Mouse (Mus musculus) hindbrain, postnatal 0 days (tissue): ENCODE measurements around the gene Rorc. TPM values are rescaled to one million over a fixed set of nuclear protein-coding genes. Genes with fewer than 3 reads are reported as not detected.

Source experiments
- ATAC-seq: fragments of 200-750 bp; cut with Nextera tagmentation; 2 replicates; pipeline ENCODE4 v1.8.0; 2017; ENCODE audit warnings: mild to moderate bottlenecking, moderate TSS enrichment, moderate library complexity
- DNase-seq: peaks from one replicate; pipeline ENCODE4 v3.0.0-alpha.2; 2015; ENCODE audit warnings: low spot score
- H3K27ac ChIP-seq: fragments of 300-500 bp; sonication (generic); 2 replicates; pipeline ENCODE4 v1.5.1; 2014; ENCODE audit warnings: mild to moderate bottlenecking
- H3K27me3 ChIP-seq: fragments of 300-500 bp; sonication (generic); 2 replicates; pipeline ENCODE4 v1.6.1; 2014; ENCODE audit warnings: low read length, mixed read lengths; ENCODE audit not compliant: insufficient read depth
- H3K36me3 ChIP-seq: fragments of 300-500 bp; sonication (generic); 2 replicates; pipeline ENCODE4 v1.6.1; 2014; ENCODE audit warnings: low read length, mixed read lengths; ENCODE audit not compliant: insufficient read depth
- H3K4me1 ChIP-seq: fragments of 300-500 bp; sonication (generic); 2 replicates; pipeline ENCODE4 v1.6.1; 2014; ENCODE audit warnings: antibody characterized with exemption, low read length, mixed read lengths; ENCODE audit not compliant: insufficient read depth
- H3K4me2 ChIP-seq: fragments of 300-500 bp; sonication (generic); 2 replicates; pipeline ENCODE4 v1.6.1; 2014; ENCODE audit warnings: low read depth, mild to moderate bottlenecking, low read length, moderate library complexity, mixed read lengths
- H3K4me3 ChIP-seq: fragments of 300-500 bp; sonication (generic); 2 replicates; pipeline ENCODE4 v1.5.1; 2014; ENCODE audit warnings: low read length
- H3K9ac ChIP-seq: fragments of 300-500 bp; sonication (generic); replicated peaks from 2 replicates; pipeline ENCODE4 v1.6.1; 2014; ENCODE audit warnings: mild to moderate bottlenecking, low read length, moderate library complexity, mixed read lengths
- H3K9me3 ChIP-seq: fragments of 300-500 bp; sonication (generic); 2 replicates; pipeline ENCODE4 v1.6.1; 2016; ENCODE audit warnings: low read length, mixed read lengths
- CTCF ChIP-seq: IDR thresholded peaks from 2 replicates; pipeline ENCODE4 v1.5.1; 2016; ENCODE audit warnings: antibody characterized with exemption, control low read depth, low read depth
- WGBS: fragments of 180-500 bp; shearing (Covaris S2); extraction: QIAGEN DNeasy Blood & Tissue Kit; methylation state at CpG from one replicate; pipeline ENCODE4 v1.1.7; 2014; 5-methylcytosine and 5-hydroxymethylcytosine counted together
- polyA plus RNA-seq: library from polyadenylated mRNA; unstranded; fragments of >200 nt; fragmentation: Nextera tagmentation; extraction: Ambion mirVana; gene quantifications from 2 replicates; pipeline ENCODE4 v1.2.1, GENCODE M21; 2015
- total RNA-seq: library from RNA; depleted of rRNA; stranded (reverse); fragments of >200 nt; gene quantifications from 2 replicates; pipeline ENCODE4 v1.2.3, GENCODE M21; 2014

The Rorc gene
- total and polyA plus RNA-seq, 2 experiments from 2014 or later = 0.45 to 1.5 TPM

DNA sequence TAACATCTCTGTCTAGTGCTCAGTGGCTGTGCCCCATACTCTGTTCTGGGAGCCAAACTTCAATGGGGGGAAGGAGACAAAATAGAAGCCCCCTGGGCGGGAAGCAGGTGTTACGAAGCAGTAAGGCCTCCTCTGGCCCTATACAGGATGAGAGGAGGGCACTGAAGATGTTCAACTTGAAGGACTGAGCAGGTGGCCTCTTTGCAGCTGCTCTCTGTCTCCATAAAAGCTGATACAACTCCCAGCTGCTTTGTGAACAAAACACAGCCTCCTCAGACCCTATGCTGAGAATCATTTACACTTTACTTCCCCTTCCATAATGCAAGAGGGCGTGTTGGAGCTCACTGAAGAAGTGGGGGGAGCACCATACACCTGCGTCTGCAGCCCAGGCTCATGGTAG is 14.1 kb downstream of the Rorc start:
- H3K9ac ChIP-seq = no peak overlapping the region
- no peak overlapping the region for H3K4me2 ChIP-seq
- ATAC-seq = no peak
- H3K4me3 ChIP-seq = no peak overlapping the region
- 74% methylated on average over 4 of the region's 4 CpGs for WGBS
- no peak for TF ChIP-seq CTCF
- no peak overlapping the region for H3K27ac ChIP-seq
- no peaks in the 10 kb centered on the region for H3K36me3 ChIP-seq
- no peaks in the 10 kb centered on the region for H3K27me3 ChIP-seq
- no peak for DNase-seq
- H3K4me1 ChIP-seq = no peaks in the 10 kb centered on the region
- no peaks in the 10 kb centered on the region for H3K9me3 ChIP-seq

DNA sequence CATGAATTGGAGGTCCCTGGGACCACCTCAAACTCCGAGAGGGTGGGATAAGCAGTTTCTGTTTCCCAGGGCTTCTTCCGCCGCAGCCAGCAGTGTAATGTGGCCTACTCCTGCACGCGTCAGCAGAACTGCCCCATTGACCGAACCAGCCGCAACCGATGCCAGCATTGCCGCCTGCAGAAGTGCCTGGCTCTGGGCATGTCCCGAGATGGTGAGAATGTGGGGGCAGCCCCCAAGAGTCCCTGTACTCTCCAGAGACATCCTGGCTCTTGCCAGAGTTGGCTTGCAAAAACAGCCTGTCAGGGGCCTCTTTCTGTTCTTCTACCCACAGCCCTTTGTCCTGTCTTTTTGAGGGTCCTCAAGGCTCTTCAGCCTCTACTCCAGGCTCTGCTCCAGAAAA is 14.8 kb downstream of the Rorc start:
- ATAC-seq = no peak
- DNase-seq = no peak
- Histone ChIP-seq H3K4me2 (no peak overlapping the region), H3K4me3 (no peak overlapping the region), H3K36me3 (no peaks in the 10 kb centered on the region), H3K27me3 (no peaks in the 10 kb centered on the region), H3K9ac (no peak overlapping the region), H3K9me3 (no peaks in the 10 kb centered on the region), H3K4me1 (no peaks in the 10 kb centered on the region), H3K27ac (no peak overlapping the region)
- 89% methylated on average over 10 of the region's 10 CpGs for WGBS
- no peak for TF ChIP-seq CTCF

DNA sequence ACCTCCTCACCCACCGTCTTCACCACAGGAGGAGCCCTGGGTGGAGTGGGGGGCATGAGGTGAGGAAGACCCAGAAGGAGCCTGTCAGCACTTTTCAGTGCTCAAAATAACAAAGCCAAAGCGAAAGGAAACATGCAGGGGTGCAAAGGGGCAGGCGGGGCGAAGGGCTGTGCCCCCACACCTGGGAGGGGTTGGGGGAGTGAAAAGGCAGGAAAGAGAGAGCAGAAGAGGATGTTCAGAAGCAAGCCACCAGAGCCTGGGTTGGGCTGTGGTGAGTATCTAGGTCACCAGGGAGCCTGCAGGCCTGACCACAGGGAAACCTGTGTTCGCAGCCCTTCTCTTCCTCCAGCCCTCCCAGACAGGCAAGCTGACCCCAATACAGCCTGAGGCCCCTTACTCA is 15.5 kb downstream of the Rorc start:
- H3K4me3 ChIP-seq = no peak overlapping the region
- no peaks in the 10 kb centered on the region for H3K36me3 ChIP-seq
- no peaks in the 10 kb centered on the region for H3K9me3 ChIP-seq
- H3K27ac ChIP-seq = no peak overlapping the region
- TF ChIP-seq CTCF = no peak
- H3K4me1 ChIP-seq = no peaks in the 10 kb centered on the region
- 84% methylated on average over 5 of the region's 5 CpGs for WGBS
- no peaks in the 10 kb centered on the region for H3K27me3 ChIP-seq
- no peak for DNase-seq
- no peak overlapping the region for H3K4me2 ChIP-seq
- no peak for ATAC-seq
- no peak overlapping the region for H3K9ac ChIP-seq

DNA sequence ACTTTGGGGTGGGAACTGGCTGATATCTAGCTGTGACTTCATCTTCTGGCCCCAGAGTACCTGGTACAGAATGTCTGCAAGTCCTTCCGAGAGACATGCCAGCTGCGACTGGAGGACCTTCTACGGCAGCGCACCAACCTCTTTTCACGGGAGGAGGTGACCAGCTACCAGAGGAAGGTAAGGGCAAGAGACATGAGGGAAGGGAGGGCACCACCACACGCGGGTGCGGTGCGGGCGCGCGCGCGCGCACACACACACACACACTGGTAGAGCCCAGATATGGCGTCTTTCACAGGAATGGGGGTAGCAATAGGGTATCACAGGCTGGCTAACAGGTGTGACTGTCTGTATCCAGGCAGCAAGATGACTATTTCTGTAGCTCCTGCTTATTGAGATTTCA is 16.8 kb downstream of the Rorc start:
- Histone ChIP-seq H3K27me3 (no peaks in the 10 kb centered on the region), H3K36me3 (no peaks in the 10 kb centered on the region), H3K9ac (no peak overlapping the region), H3K27ac (no peak overlapping the region), H3K4me3 (no peak overlapping the region), H3K4me2 (no peak overlapping the region), H3K9me3 (no peaks in the 10 kb centered on the region), H3K4me1 (no peaks in the 10 kb centered on the region)
- TF ChIP-seq CTCF = no peak
- no peak for DNase-seq
- WGBS = 97% methylated on average over 16 of the region's 16 CpGs
- ATAC-seq = no peak

DNA sequence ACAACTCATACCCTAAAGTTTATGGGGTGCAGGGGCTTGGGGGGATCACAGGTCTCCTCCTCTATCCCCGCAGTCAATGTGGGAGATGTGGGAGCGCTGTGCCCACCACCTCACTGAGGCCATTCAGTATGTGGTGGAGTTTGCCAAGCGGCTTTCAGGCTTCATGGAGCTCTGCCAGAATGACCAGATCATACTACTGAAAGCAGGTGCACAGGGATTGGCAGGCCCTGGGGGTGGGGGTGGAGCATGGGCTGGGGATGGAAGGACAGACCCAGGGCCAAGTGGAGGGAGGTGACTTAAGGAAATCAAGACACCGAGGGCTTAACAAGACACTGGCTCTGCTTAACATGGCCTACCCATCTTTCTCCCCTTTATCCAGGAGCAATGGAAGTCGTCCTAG is 18.4 kb downstream of the Rorc start:
- H3K27me3 ChIP-seq = no peaks in the 10 kb centered on the region
- 0 out of 2 replicates have a peak, but pooled peaks have one; percentile 5 for ATAC-seq
- no peak overlapping the region for H3K4me2 ChIP-seq
- no peak overlapping the region for H3K9ac ChIP-seq
- H3K4me1 ChIP-seq = no peaks in the 10 kb centered on the region
- no peaks in the 10 kb centered on the region for H3K36me3 ChIP-seq
- DNase-seq = peak; percentile 58
- H3K4me3 ChIP-seq = no peak overlapping the region
- no peaks in the 10 kb centered on the region for H3K9me3 ChIP-seq
- TF ChIP-seq CTCF = no peak
- no peak overlapping the region for H3K27ac ChIP-seq
- WGBS = 58% methylated on average over 5 of the region's 5 CpGs

DNA sequence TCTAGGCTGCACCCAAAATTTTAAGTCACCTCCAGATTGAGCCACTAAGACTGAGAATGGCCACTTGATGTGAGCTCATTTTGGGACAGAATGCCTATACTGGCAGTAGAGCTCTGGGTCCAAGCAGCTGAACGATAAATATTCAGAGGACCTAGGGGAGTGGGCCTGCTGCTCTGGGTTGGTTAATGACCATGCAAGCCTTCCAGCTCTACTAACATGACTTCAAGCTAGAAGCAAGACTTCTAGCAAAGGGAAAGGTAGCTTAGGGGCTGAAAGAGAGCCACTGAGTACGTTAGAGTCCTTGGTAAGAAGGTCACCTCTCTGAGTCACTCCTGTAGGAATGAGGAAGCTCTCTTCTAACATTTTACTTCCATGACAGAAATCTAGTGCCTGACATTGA is 19.5 kb downstream of the Rorc start:
- no peaks in the 10 kb centered on the region for H3K27me3 ChIP-seq
- no peak overlapping the region for H3K4me2 ChIP-seq
- H3K27ac ChIP-seq = no peak overlapping the region
- 89% methylated on average over 2 of the region's 2 CpGs for WGBS
- H3K9ac ChIP-seq = no peak overlapping the region
- H3K9me3 ChIP-seq = no peaks in the 10 kb centered on the region
- TF ChIP-seq CTCF = no peak
- H3K4me3 ChIP-seq = no peak overlapping the region
- no peaks in the 10 kb centered on the region for H3K4me1 ChIP-seq
- DNase-seq (no peak), ATAC-seq (no peak)
- no peaks in the 10 kb centered on the region for H3K36me3 ChIP-seq

DNA sequence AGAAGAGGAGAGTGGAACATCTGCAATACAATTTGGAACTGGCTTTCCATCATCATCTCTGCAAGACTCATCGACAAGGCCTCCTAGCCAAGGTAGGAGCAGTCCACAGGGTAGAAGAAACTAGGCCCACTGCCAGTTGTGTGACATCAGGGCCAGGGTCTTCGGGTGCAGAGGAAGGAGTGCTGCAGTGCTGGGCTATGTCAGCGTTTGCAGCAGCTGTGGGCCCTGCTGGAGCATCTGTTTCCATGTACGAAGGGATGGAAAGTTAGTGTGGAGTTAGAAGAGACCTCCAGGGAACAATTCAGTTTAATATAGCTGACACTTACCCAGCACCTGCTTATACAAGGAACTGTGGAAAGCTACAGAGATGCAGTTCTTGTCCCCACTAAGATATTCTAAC is 20.5 kb downstream of the Rorc start:
- no peak overlapping the region for H3K9ac ChIP-seq
- no peak overlapping the region for H3K4me3 ChIP-seq
- no peak for DNase-seq
- no peak overlapping the region for H3K4me2 ChIP-seq
- H3K4me1 ChIP-seq = no peaks in the 10 kb centered on the region
- ATAC-seq = peak; percentile 51; the same call in 1 of the 2 replicates
- TF ChIP-seq CTCF = no peak
- no peak overlapping the region for H3K27ac ChIP-seq
- no peaks in the 10 kb centered on the region for H3K36me3 ChIP-seq
- WGBS = 61% methylated on average over 4 of the region's 4 CpGs
- H3K27me3 ChIP-seq = no peaks in the 10 kb centered on the region
- H3K9me3 ChIP-seq = no peaks in the 10 kb centered on the region
